Mouse (Mus musculus) stomach, postnatal 0 days (tissue): Measurements from ENCODE around the gene Olfr574.

Source experiments
- CTCF ChIP-seq: IDR thresholded peaks from 2 replicates; pipeline ENCODE4 v1.5.1; 2016; ENCODE audit warnings: antibody characterized with exemption, low read depth, mild to moderate bottlenecking, moderate library complexity
- EP300 ChIP-seq: optimal IDR thresholded peaks from 2 replicates; pipeline ENCODE3; 2016; ENCODE audit warnings: antibody characterized with exemption

DNA sequence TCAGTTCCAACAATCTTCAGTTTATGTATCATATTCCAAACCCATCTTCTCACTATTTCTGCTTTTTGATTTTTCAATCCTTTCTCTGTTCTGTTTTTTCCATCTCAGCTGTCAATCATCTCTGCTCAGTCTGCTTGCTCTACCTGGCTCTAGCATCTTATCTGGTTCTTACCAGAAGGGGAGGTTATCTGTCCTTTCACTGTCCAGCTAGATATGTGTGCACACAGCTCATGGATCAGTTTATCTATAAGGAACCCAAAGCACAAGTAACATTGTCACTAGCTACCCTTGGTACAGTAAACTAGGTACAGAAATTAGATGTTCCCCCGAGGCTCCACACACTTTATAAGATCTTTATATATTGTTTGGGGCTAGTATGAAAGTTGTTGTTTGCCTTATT lies 4.8 kb upstream of the Olfr574 start:
- TF ChIP-seq CTCF (no peak), EP300 (no peak)
